Mouse (Mus musculus) T-cell, adult 2 months (primary cell): ENCODE results near the gene Aif1l.

ENCODE experiments used
- DNase-seq: peaks from one replicate; pipeline ENCODE4 v3.0.0; 2022; ENCODE audit warnings: low spot score

Aif1l gene

GRCm38 (mm10) chr2:32020229-32020628 is 70.3 kb downstream of the Aif1l start:
- no peak for DNase-seq
